ENCODE assay signal across 9 mouse cellular contexts in the genomic region with DNA sequence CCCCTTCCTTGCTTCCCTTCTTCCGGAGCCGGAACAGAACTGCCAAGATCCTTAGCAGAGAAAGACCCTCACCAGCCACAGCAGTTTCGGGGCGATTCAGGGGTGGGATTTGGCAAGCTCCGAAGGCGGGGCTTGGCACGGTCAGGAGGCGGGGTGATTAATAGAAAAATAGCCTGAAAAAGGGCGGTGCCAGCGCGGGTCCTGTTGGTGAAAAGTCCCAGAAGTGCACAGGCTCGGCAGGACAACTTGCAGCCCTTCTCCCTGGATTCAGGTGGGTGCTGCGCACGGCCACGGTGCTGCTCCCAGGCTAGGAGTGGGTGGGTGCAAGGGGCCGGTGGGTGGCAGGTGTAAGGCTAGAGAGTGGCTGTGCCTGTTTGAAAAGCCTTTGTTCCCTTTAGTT. TPM values are rescaled to one million over a fixed set of nuclear protein-coding genes. Genes with fewer than 3 reads are reported as not detected.
DNase-seq lines count a peak whose midpoint lies in the region; ATAC-seq and TF ChIP-seq lines count a peak whose summit lies in the region.
"Had no signal": no experiment of that assay in that cellular context is flagged by ENCODE, and none has a peak within 500 bp of the region (broad histone marks: within the 10 kb centered on the region; RNA-seq: fewer than 3 reads in every experiment).

No protein-coding gene starts in this region.

- no peak for TF ChIP-seq CTCF in left cerebral cortex, adult 2 months (IDR thresholded peaks at IDR 0.05)

- peak overlapping the region; percentile 57 for H3K4me2 ChIP-seq in forebrain, embryonic 11.5 days (ENCODE audit: low read depth, low read length, severe bottlenecking)
- H3K4me2 ChIP-seq in stomach, embryonic 14.5 days (replicated peaks; ENCODE audit: low read depth, low read length): peak overlapping the region; percentile 65

- H3K4me3 ChIP-seq in left cerebral cortex, adult 2 months: peak overlapping the region; percentile 43
- H3K4me3 ChIP-seq in forebrain, embryonic 11.5 days (ENCODE audit: low read depth, low read length): peak overlapping the region; percentile 40
- peak overlapping the region; percentile 65 for H3K4me3 ChIP-seq in limb, embryonic 10.5 days
- peak overlapping the region; percentile 34 for H3K4me3 ChIP-seq in stomach, embryonic 14.5 days (ENCODE audit: low read depth, low read length)

- ATAC-seq in forebrain, embryonic 11.5 days (replicated peaks; ENCODE audit: low FRiP score): peak; percentile 92
- ATAC-seq in stomach, embryonic 14.5 days (ENCODE audit: insufficient number of reproducible peaks, insufficient read depth, low FRiP score, low read depth): peak; percentile 82

- H3K27ac ChIP-seq in left cerebral cortex, adult 2 months: no peak overlapping the region
- no peak overlapping the region for H3K27ac ChIP-seq in forebrain, embryonic 11.5 days (ENCODE audit: low read depth, low read length)
- peak overlapping the region; percentile 90 for H3K27ac ChIP-seq in limb, embryonic 10.5 days
- H3K27ac ChIP-seq in stomach, embryonic 14.5 days (ENCODE audit: low read length): peak overlapping the region; percentile 70; the same call in 1 of the 2 replicates

- peaks cover 6% of the 10 kb centered on the region; the same call in 1 of the 2 replicates for H3K4me1 ChIP-seq in forebrain, embryonic 11.5 days (replicated peaks; ENCODE audit: control insufficient read depth, insufficient read depth, low read length)
- peaks cover 55% of the 10 kb centered on the region for H3K4me1 ChIP-seq in limb, embryonic 10.5 days
- peaks cover 11% of the 10 kb centered on the region for H3K4me1 ChIP-seq in stomach, embryonic 14.5 days (ENCODE audit: control insufficient read depth, insufficient read depth, low read length)

- H3K9ac ChIP-seq in forebrain, embryonic 11.5 days (ENCODE audit: low read length): peak overlapping the region; percentile 60
- peak overlapping the region; percentile 15; the same call in 1 of the 2 replicates for H3K9ac ChIP-seq in stomach, embryonic 14.5 days (replicated peaks; ENCODE audit: low read depth, low read length)

- intact Hi-C loops in left cerebral cortex, adult 2 months (cut with DNase I): no loop called here
- intact Hi-C loops in heart, postnatal 14 days (cut with DNase I): no loop called here

- DNase-seq in left cerebral cortex, adult 2 months (ENCODE audit: extremely low spot score in 1 of 2, low spot score in 2 of 2): no peak
- DNase-seq in left cerebral cortex, adult 8-10 months (ENCODE audit: low spot score in 2 of 2): no peak
- DNase-seq in forebrain, embryonic 11.5 days (ENCODE audit: low spot score): peak; percentile 84
- DNase-seq in heart, postnatal 14 days: peak; percentile 50 to 61
- DNase-seq in limb, embryonic 10.5 days (ENCODE audit: low spot score): peak; percentile 84
- DNase-seq in mesoderm, embryonic 11.5 days (ENCODE audit: low read depth, low spot score): peak; percentile 79
- DNase-seq in right cerebral cortex, postnatal 36 days (ENCODE audit: low spot score in 2 of 2): no peak

- no peaks in the 10 kb centered on the region for H3K9me3 ChIP-seq in forebrain, embryonic 11.5 days (ENCODE audit: control insufficient read depth, low read length)
- H3K9me3 ChIP-seq in limb, embryonic 10.5 days (replicated peaks): no peaks in the 10 kb centered on the region
- no peaks in the 10 kb centered on the region for H3K9me3 ChIP-seq in stomach, embryonic 14.5 days (ENCODE audit: control insufficient read depth, low read depth, low read length)

- no peaks in the 10 kb centered on the region for H3K36me3 ChIP-seq in forebrain, embryonic 11.5 days (ENCODE audit: control insufficient read depth, insufficient read depth, low read length)
- no peaks in the 10 kb centered on the region for H3K36me3 ChIP-seq in limb, embryonic 10.5 days
- H3K36me3 ChIP-seq in stomach, embryonic 14.5 days (ENCODE audit: control insufficient read depth, insufficient read depth, low read length): no peaks in the 10 kb centered on the region

- 0% methylated on average over 16 of the region's 16 CpGs for WGBS in forebrain, embryonic 11.5 days
- WGBS in limb, embryonic 10.5 days: 1% methylated on average over 16 of the region's 16 CpGs
- under 1% methylated on average over 16 of the region's 16 CpGs for WGBS in stomach, embryonic 14.5 days

- no peaks in the 10 kb centered on the region for H3K27me3 ChIP-seq in forebrain, embryonic 11.5 days (ENCODE audit: control insufficient read depth, insufficient read depth, low read length)
- H3K27me3 ChIP-seq in limb, embryonic 10.5 days (ENCODE audit: low read depth, poor library complexity, severe bottlenecking): no peaks in the 10 kb centered on the region
- H3K27me3 ChIP-seq in stomach, embryonic 14.5 days (ENCODE audit: control insufficient read depth, insufficient read depth, low read length): no peaks in the 10 kb centered on the region
- H3K27me3 ChIP-seq: CH12.LX had no signal

RNA-seq across cellular contexts. Expression of gene Mgst1, which starts 0.2 kb away (rescaled TPM):
- total RNA-seq in left cerebral cortex, adult 2 months (2021): 1 to 10 TPM; 8.6 to 9.6 TPM
- 10 to 100 TPM; 12.8 to 19.0 (median 17.3) TPM for total RNA-seq in left cerebral cortex, adult 8-10 months (2022)
- 43.7 and 50.9 TPM in 2 replicates for polyA plus RNA-seq in forebrain, embryonic 11.5 days (2014; fragmentation: Nextera tagmentation; extraction: Ambion mirVana)
- 10 to 100 TPM; 20.7 to 47.4 TPM for total RNA-seq in heart, postnatal 14 days (2021)
- polyA plus RNA-seq in limb, embryonic 10.5 days (2016; fragmentation: Nextera tagmentation; extraction: Ambion mirVana): 115 and 141 TPM in 2 replicates
- polyA plus RNA-seq in stomach, embryonic 14.5 days (2014; fragmentation: Nextera tagmentation; extraction: Ambion mirVana): 180 and 194 TPM in 2 replicates
- total RNA-seq: CH12.LX had no signal

Comparison
In these comparisons a context has a peak if more than half of its experiments do, and no peak if none do; other contexts are left out.
1. DNase-seq: peak in forebrain, embryonic 11.5 days (single experiment), heart, postnatal 14 days (2 of 2), limb, embryonic 10.5 days (single experiment) and mesoderm, embryonic 11.5 days (single experiment); none in left cerebral cortex, adult 2 months (0 of 2), left cerebral cortex, adult 8-10 months (0 of 2) and right cerebral cortex, postnatal 36 days (0 of 2).
2. H3K27ac ChIP-seq: peak in limb, embryonic 10.5 days (single experiment) and stomach, embryonic 14.5 days (single experiment); none in left cerebral cortex, adult 2 months (single experiment) and forebrain, embryonic 11.5 days (single experiment).
3. Peak in every context shown above with its lines, with median percentiles within 50 percentile points of each other: H3K4me3 ChIP-seq.